Comparison of ENCODE assay signal across 13 mouse cellular contexts in the genomic region with DNA sequence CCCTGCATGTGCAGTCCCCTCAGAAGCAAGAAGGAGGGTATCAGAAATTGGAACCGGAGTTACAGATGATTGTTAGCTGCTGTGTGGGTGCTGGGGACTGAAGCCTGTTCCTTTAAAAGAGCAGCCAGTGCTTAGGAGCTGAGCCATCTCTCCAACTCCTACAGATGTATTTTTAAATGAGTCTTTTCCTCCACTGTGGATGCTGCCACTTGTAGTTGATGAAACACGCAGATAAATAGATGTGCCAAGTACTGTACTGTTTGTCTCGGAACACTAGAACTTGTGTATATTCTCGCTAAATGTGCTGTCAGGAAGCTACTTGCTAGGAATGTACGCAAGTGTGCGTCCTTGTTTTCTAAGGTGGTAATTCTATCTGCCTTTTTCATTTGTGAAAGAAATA.
A peak's percentile ranks its signal among the peaks of the same experiment; 100 is the strongest.
DNase-seq lines count a peak whose midpoint lies in the region.
"Had no signal": no experiment of that assay in that cellular context is flagged by ENCODE, and none has a peak within 500 bp of the region (broad histone marks: within the 10 kb centered on the region; RNA-seq: fewer than 3 reads in every experiment).

No protein-coding gene starts in this region.

- DNase-seq in layer of hippocampus, adult 11-12 months (ENCODE audit: low spot score) = peak; percentile 22
- no peak for DNase-seq in layer of hippocampus, postnatal 10 days (ENCODE audit: low spot score in 2 of 2)
- peak; percentile 47 for DNase-seq in layer of hippocampus, adult 9-11 months
- DNase-seq in layer of hippocampus, postnatal 14 days (ENCODE audit: low spot score in 2 of 2) = no peak
- peak; percentile 26 to 27 for DNase-seq in right cerebral cortex, adult 2 months (ENCODE audit: low spot score in 2 of 2)
- DNase-seq in right cerebral cortex, postnatal 10 days (ENCODE audit: low spot score in 2 of 2) = no peak
- no peak for DNase-seq in heart, adult 9 months (ENCODE audit: low spot score in 2 of 2)
- DNase-seq: adrenal gland, postnatal 10 days; cerebellum, adult 11-12 months; cerebellum, adult 9-10 months; cerebellum, postnatal 25 days; gastrocnemius, postnatal 14 days; heart, adult 2 months had no signal

Comparison
In these comparisons a context has a peak if more than half of its experiments do, and no peak if none do; other contexts are left out.
1. DNase-seq: peak in layer of hippocampus, adult 11-12 months (single experiment), layer of hippocampus, adult 9-11 months (single experiment) and right cerebral cortex, adult 2 months (2 of 2); none in layer of hippocampus, postnatal 10 days (0 of 2), layer of hippocampus, postnatal 14 days (0 of 2), right cerebral cortex, postnatal 10 days (0 of 2) and heart, adult 9 months (0 of 2).